ENCODE assay signal across 7 mouse cellular contexts in genomic region chr5:44226521-44227461, GRCm38 (mm10). TPM values are rescaled to one million over a fixed set of nuclear protein-coding genes. Genes with fewer than 3 reads are reported as not detected.
DNase-seq lines count a peak whose midpoint lies in the region; ATAC-seq and TF ChIP-seq lines count a peak whose summit lies in the region.

Gene Tapt1 (minus strand): TSS chr5:44226626.

- peak within 1 kb of the TSS; percentile 93 for H3K4me3 ChIP-seq in embryonic facial prominence, embryonic 11.5 days (ENCODE audit: low read depth, low read length)
- peak within 1 kb of the TSS; percentile 87 for H3K4me3 ChIP-seq in limb, embryonic 11.5 days (ENCODE audit: low read depth, low read length)
- H3K4me3 ChIP-seq in midbrain, embryonic 13.5 days (replicated peaks): peak within 1 kb of the TSS; percentile 87
- peak within 1 kb of the TSS; percentile 88 for H3K4me3 ChIP-seq in small intestine, adult 2 months (ENCODE audit: low read depth, low read length)

- no peaks in the 10 kb centered on the region for H3K36me3 ChIP-seq in embryonic facial prominence, embryonic 11.5 days (replicated peaks; ENCODE audit: control insufficient read depth, insufficient read depth, low read depth, low read length)
- H3K36me3 ChIP-seq in limb, embryonic 11.5 days (ENCODE audit: control insufficient read depth, insufficient read depth, low read length): no peaks in the 10 kb centered on the region
- no peaks in the 10 kb centered on the region for H3K36me3 ChIP-seq in midbrain, embryonic 13.5 days
- no peaks in the 10 kb centered on the region for H3K36me3 ChIP-seq in small intestine, adult 2 months (ENCODE audit: control insufficient read depth, insufficient read depth, low read length)

- TF ChIP-seq POLR2A in small intestine, adult 2 months (IDR thresholded peaks at IDR 0.05; ENCODE audit: low read depth, low read length): peak; percentile 57; the same call in 1 of the 2 replicates

- WGBS in embryonic facial prominence, embryonic 11.5 days: under 1% methylated on average over 76 of the region's 121 CpGs
- under 1% methylated on average over 98 of the region's 121 CpGs for WGBS in limb, embryonic 11.5 days
- WGBS in midbrain, embryonic 13.5 days: under 1% methylated on average over 87 of the region's 121 CpGs
- under 1% methylated on average over 109 of the region's 121 CpGs for WGBS in small intestine, adult 2 months

- peak; percentile 93 for ATAC-seq in embryonic facial prominence, embryonic 11.5 days (replicated peaks; ENCODE audit: insufficient number of reproducible peaks, low FRiP score, low TSS enrichment, low read depth)
- ATAC-seq in limb, embryonic 11.5 days (ENCODE audit: insufficient number of reproducible peaks, low FRiP score, low TSS enrichment, low read depth): peak; percentile 94
- peak; percentile 97 for ATAC-seq in midbrain, embryonic 13.5 days

- TF ChIP-seq CTCF in small intestine, adult 2 months (IDR thresholded peaks at IDR 0.05; ENCODE audit: extremely low read depth, insufficient read length, insufficient replicate concordance, low read depth, low read length): no peak

- peak within 1 kb of the TSS; percentile 83 for H3K27ac ChIP-seq in embryonic facial prominence, embryonic 11.5 days (replicated peaks; ENCODE audit: low read depth, low read length)
- H3K27ac ChIP-seq in limb, embryonic 11.5 days (replicated peaks; ENCODE audit: low read depth, low read length): peak within 1 kb of the TSS; percentile 86
- peak within 1 kb of the TSS; percentile 95 for H3K27ac ChIP-seq in midbrain, embryonic 13.5 days
- H3K27ac ChIP-seq in small intestine, adult 2 months (ENCODE audit: insufficient read depth, low read depth, low read length): peak within 1 kb of the TSS; percentile 67

- H3K4me1 ChIP-seq in embryonic facial prominence, embryonic 11.5 days (ENCODE audit: control insufficient read depth, insufficient read depth, low read length): peaks cover 3% of the 10 kb centered on the region; the same call in 1 of the 2 replicates
- H3K4me1 ChIP-seq in limb, embryonic 11.5 days (ENCODE audit: control insufficient read depth, insufficient read depth, low read length): peaks cover 9% of the 10 kb centered on the region; the same call in 1 of the 2 replicates
- peaks cover 43% of the 10 kb centered on the region for H3K4me1 ChIP-seq in midbrain, embryonic 13.5 days (replicated peaks)
- peaks cover 7% of the 10 kb centered on the region; the same call in 1 of the 2 replicates for H3K4me1 ChIP-seq in small intestine, adult 2 months (ENCODE audit: control insufficient read depth, insufficient read depth, insufficient read length, low read length)

- peak; percentile 96 for DNase-seq in adrenal gland, postnatal 14 days
- peak; percentile 85 for DNase-seq in embryonic facial prominence, embryonic 11.5 days (ENCODE audit: low spot score)
- DNase-seq in heart, adult 11 months: peak; percentile 99
- peak; percentile 89 for DNase-seq in kidney, adult 18-20 months
- peak; percentile 84 for DNase-seq in limb, embryonic 11.5 days (ENCODE audit: low spot score)

- no peaks in the 10 kb centered on the region for H3K27me3 ChIP-seq in embryonic facial prominence, embryonic 11.5 days (ENCODE audit: control insufficient read depth, insufficient read depth, low read length)
- H3K27me3 ChIP-seq in limb, embryonic 11.5 days (ENCODE audit: control insufficient read depth, insufficient read depth, low read length): no peaks in the 10 kb centered on the region
- no peaks in the 10 kb centered on the region for H3K27me3 ChIP-seq in midbrain, embryonic 13.5 days
- H3K27me3 ChIP-seq in small intestine, adult 2 months (ENCODE audit: control insufficient read depth, insufficient read depth, low read length): no peaks in the 10 kb centered on the region

- peak within 1 kb of the TSS; percentile 74 for H3K4me2 ChIP-seq in embryonic facial prominence, embryonic 11.5 days (ENCODE audit: low read depth, low read length)
- H3K4me2 ChIP-seq in limb, embryonic 11.5 days (ENCODE audit: low read depth, severe bottlenecking): peak within 1 kb of the TSS; percentile 81
- peak within 1 kb of the TSS; percentile 81 for H3K4me2 ChIP-seq in midbrain, embryonic 13.5 days (replicated peaks)

- H3K9me3 ChIP-seq in embryonic facial prominence, embryonic 11.5 days (replicated peaks; ENCODE audit: control insufficient read depth, low read length): no peaks in the 10 kb centered on the region
- H3K9me3 ChIP-seq in limb, embryonic 11.5 days (ENCODE audit: control insufficient read depth, low read length): no peaks in the 10 kb centered on the region
- no peaks in the 10 kb centered on the region for H3K9me3 ChIP-seq in midbrain, embryonic 13.5 days

- H3K9ac ChIP-seq in embryonic facial prominence, embryonic 11.5 days (replicated peaks; ENCODE audit: low read length): peak within 1 kb of the TSS; percentile 97
- peak within 1 kb of the TSS; percentile 97 for H3K9ac ChIP-seq in limb, embryonic 11.5 days (ENCODE audit: low read length)
- H3K9ac ChIP-seq in midbrain, embryonic 13.5 days (replicated peaks): peak within 1 kb of the TSS; percentile 95

RNA-seq across cellular contexts. Expression of gene Tapt1, which starts in this region (rescaled TPM):
- total RNA-seq in adrenal gland, postnatal 14 days (2021): 44.4 and 49.1 TPM in 2 replicates
- polyA plus RNA-seq in embryonic facial prominence, embryonic 11.5 days (2014; fragmentation: Nextera tagmentation; extraction: Ambion mirVana): 31.8 and 35.4 TPM in 2 replicates
- 35.3 and 36.1 TPM in 2 replicates for polyA plus RNA-seq in limb, embryonic 11.5 days (2014; fragmentation: Nextera tagmentation; extraction: Ambion mirVana)
- polyA plus RNA-seq in midbrain, embryonic 13.5 days (2015; fragmentation: Nextera tagmentation; extraction: Ambion mirVana): 25.6 and 28.5 TPM in 2 replicates
- 8.4 and 13.9 TPM in 2 replicates for polyA plus RNA-seq in small intestine, adult 2 months (2012; rRNA removed)

Comparison
In these comparisons a context has a peak if more than half of its experiments do, and no peak if none do; other contexts are left out.
1. Peak in every context shown above with its lines: DNase-seq, ATAC-seq, H3K4me3 ChIP-seq and H3K27ac ChIP-seq.